Mouse (Mus musculus) skeletal muscle tissue, adult 2 months (tissue): ENCODE data around the gene Hmgb1.

Experiments used
- DNase-seq: peaks from one replicate; pipeline ENCODE4 v3.0.0-alpha.2; 2012; ENCODE audit warnings: low read depth, low spot score

The Hmgb1 gene

GRCm38 (mm10) chr5:149185806-149186205 is 1.5 kb upstream of the Hmgb1 start:
- DNase-seq, result no peak

GRCm38 (mm10) chr5:149184844-149185186 is 526 bp upstream of the Hmgb1 start:
- DNase-seq, result no peak

GRCm38 (mm10) chr5:149183721-149184103 is 577 bp downstream of the Hmgb1 start:
- peak; percentile 85 for DNase-seq

GRCm38 (mm10) chr5:149183122-149183521 is 1.2 kb downstream of the Hmgb1 start:
- DNase-seq, result no peak

- no peak for DNase-seq
These were observed 2.0 kb downstream of the Hmgb1 start for GRCm38 (mm10) chr5:149182186-149182870.

GRCm38 (mm10) chr5:149179826-149180225 is 4.5 kb downstream of the Hmgb1 start:
- DNase-seq, result no peak

GRCm38 (mm10) chr5:149178095-149178494 is 6.2 kb downstream of the Hmgb1 start:
- no peak for DNase-seq

GRCm38 (mm10) chr5:149175736-149176135 is 8.6 kb downstream of the Hmgb1 start:
- DNase-seq, result no peak

GRCm38 (mm10) chr5:149174527-149174926 is 9.8 kb downstream of the Hmgb1 start:
- no peak for DNase-seq

- no peak for DNase-seq
These were observed 12.0 kb downstream of the Hmgb1 start for GRCm38 (mm10) chr5:149172246-149172645.

- no peak for DNase-seq
These were observed 13.3 kb downstream of the Hmgb1 start for GRCm38 (mm10) chr5:149170841-149171588.

GRCm38 (mm10) chr5:149168816-149169215 is 15.5 kb downstream of the Hmgb1 start:
- DNase-seq, result no peak

- DNase-seq, result no peak
These were observed 16.2 kb downstream of the Hmgb1 start for GRCm38 (mm10) chr5:149168051-149168450.

- DNase-seq, result no peak
These were observed 18.3 kb downstream of the Hmgb1 start for GRCm38 (mm10) chr5:149166011-149166410.

- no peak for DNase-seq
These were observed 19.4 kb downstream of the Hmgb1 start for GRCm38 (mm10) chr5:149164881-149165280.

GRCm38 (mm10) chr5:149162890-149163289 is 21.4 kb downstream of the Hmgb1 start:
- DNase-seq, result no peak

GRCm38 (mm10) chr5:149160469-149160868 is 23.8 kb downstream of the Hmgb1 start:
- DNase-seq, result no peak

- DNase-seq, result no peak
These were observed 25.3 kb downstream of the Hmgb1 start for GRCm38 (mm10) chr5:149159021-149159420.

GRCm38 (mm10) chr5:149156886-149157563 is 27.3 kb downstream of the Hmgb1 start:
- DNase-seq, result no peak

GRCm38 (mm10) chr5:149152774-149153155 is 31.5 kb downstream of the Hmgb1 start:
- DNase-seq, result peak; percentile 53

- peak; percentile 29 for DNase-seq
These were observed 32.1 kb downstream of the Hmgb1 start for GRCm38 (mm10) chr5:149152063-149152773.

- no peak for DNase-seq
These were observed 33.4 kb downstream of the Hmgb1 start for GRCm38 (mm10) chr5:149150882-149151281.
